Mouse (Mus musculus) CH12.LX (cell line): ENCODE measurements around the gene Abhd2. TPM values are rescaled to one million over a fixed set of nuclear protein-coding genes. Genes with fewer than 3 reads are reported as not detected.

ENCODE experiments used
- DNase-seq: peaks from one replicate; pipeline ENCODE4 v3.0.0-alpha.2; 2013; ENCODE audit errors: extremely low read depth
- H3K27ac ChIP-seq: 2 replicates; pipeline ENCODE4 v1.5.1; 2012; ENCODE audit warnings: low read depth, mild to moderate bottlenecking, control low read depth, moderate library complexity; ENCODE audit not compliant: insufficient read depth
- H3K27me3 ChIP-seq: replicated peaks from 2 replicates; pipeline ENCODE3; 2012; ENCODE audit warnings: inconsistent platforms
- H3K36me3 ChIP-seq, 2 experiments: replicated peaks in 1 of 2; 2 replicates each; pipeline versions ENCODE3 to v1.6.1; 2012; ENCODE audit warnings: inconsistent platforms in 1 of 2, low read length in 1 of 2, mild to moderate bottlenecking in 1 of 2, mixed read lengths in 1 of 2, moderate library complexity in 1 of 2; ENCODE audit not compliant: control insufficient read depth in 1 of 2, insufficient read depth in 1 of 2
- H3K4me1 ChIP-seq, 2 experiments: 2 replicates each; pipeline ENCODE4 v1.6.1; 2012; ENCODE audit warnings: inconsistent platforms in 1 of 2, moderate library complexity in 1 of 2; ENCODE audit not compliant: insufficient read depth in 2 of 2, control insufficient read depth in 1 of 2
- H3K4me2 ChIP-seq: 2 replicates; pipeline ENCODE4 v1.6.1; 2012; ENCODE audit warnings: low read depth, mild to moderate bottlenecking, control low read depth; ENCODE audit not compliant: poor library complexity, insufficient read depth, severe bottlenecking
- H3K4me3 ChIP-seq, 3 experiments: fragments of 150-350 bp in 1 of 3; sonication (generic) in 1 of 3; replicated peaks in 1 of 3; 2 replicates each; pipeline versions ENCODE3 to v1.5.1; 2011 to 2012; ENCODE audit warnings: low read depth in 2 of 3, low read length in 2 of 3, mild to moderate bottlenecking in 2 of 3, moderate library complexity in 2 of 3, control low read depth in 1 of 3, improper control_type of control experiment in 1 of 3, inconsistent platforms in 1 of 3, mixed read lengths in 1 of 3; ENCODE audit not compliant: poor library complexity in 1 of 3
- H3K79me2 ChIP-seq: replicated peaks from 2 replicates; pipeline ENCODE4 v1.6.1; 2012; ENCODE audit warnings: mild to moderate bottlenecking, moderate library complexity; ENCODE audit not compliant: control insufficient read depth, poor library complexity, insufficient read depth, severe bottlenecking; ENCODE audit errors: extremely low read depth
- H3K9ac ChIP-seq: 2 replicates; pipeline ENCODE4 v1.6.1; 2012; ENCODE audit warnings: low read depth, mild to moderate bottlenecking, control low read depth, moderate library complexity; ENCODE audit not compliant: insufficient read depth
- H3K9me3 ChIP-seq: replicated peaks from 2 replicates; pipeline ENCODE3; 2012; ENCODE audit warnings: low read length, inconsistent platforms, mixed read lengths
- IRF4 ChIP-seq: IDR thresholded peaks from 2 replicates; pipeline ENCODE4 v1.6.1; 2014; ENCODE audit warnings: low read depth, mild to moderate bottlenecking, inconsistent platforms, low read length, improper control_type of control experiment
- MAFK ChIP-seq: IDR thresholded peaks from 2 replicates; pipeline ENCODE4 v1.6.1; 2011; ENCODE audit warnings: low read length, improper control_type of control experiment; ENCODE audit not compliant: insufficient replicate concordance
- NRF1 ChIP-seq: IDR thresholded peaks from 2 replicates; pipeline ENCODE4 v1.6.1; 2014; ENCODE audit warnings: low read depth, mild to moderate bottlenecking, inconsistent platforms, low read length, improper control_type of control experiment, moderate library complexity
- POLR2AphosphoS2 ChIP-seq: IDR thresholded peaks from 2 replicates; pipeline ENCODE4 v1.6.1; 2011; ENCODE audit warnings: low read depth, low read length, improper control_type of control experiment
- TBP ChIP-seq: conservative IDR thresholded peaks from 2 replicates; pipeline ENCODE4 v1.6.1; 2011; ENCODE audit warnings: low read depth, low read length, improper control_type of control experiment
- UBTF ChIP-seq: IDR thresholded peaks from 2 replicates; pipeline ENCODE4 v1.6.1; 2012; ENCODE audit warnings: low read depth, mild to moderate bottlenecking, inconsistent platforms, low read length, improper control_type of control experiment, moderate library complexity
- dilution Hi-C: fragments of 300-500 bp; cut with MboI; formaldehyde crosslinking; loops from 2 replicates; pipeline ENCODE4 v1.14.3; 2020; ENCODE audit warnings: low sequenced_read_pairs; ENCODE audit not compliant: extremely low pct_unique_long_range_greater_than_20kb, extremely low pct_ligation_motif_present
- in situ Hi-C: fragments of 300-500 bp; cut with MboI; formaldehyde crosslinking; loops from 3 replicates; pipeline ENCODE4 v1.14.3; 2019; ENCODE audit warnings: low sequenced_read_pairs, low pct_ligation_motif_present, low pct_unique_long_range_greater_than_20kb, mixed read lengths
- polyA plus RNA-seq: library from polyadenylated mRNA; unstranded; fragments of >175 nt; gene quantifications from 2 replicates; pipeline ENCODE4 v1.2.1, GENCODE M21; 2012; ENCODE audit warnings: low read depth; ENCODE audit not compliant: insufficient read length
- total RNA-seq, 2 experiments: library from RNA; depleted of rRNA; stranded (reverse); fragments of 300-350 nt in 1 of 2; fragments of >200 nt in 1 of 2; gene quantifications; 2 replicates each; pipeline ENCODE4 v1.2.3; 2012 to 2014

Abhd2 gene
- total and polyA plus RNA-seq, 3 experiments, result 6.0 to 15.4 (median 9.9) TPM

- no peak overlapping the region for H3K4me3 ChIP-seq
- no peak overlapping the region for H3K27ac ChIP-seq
- dilution Hi-C loops, result no loop called here
- no peaks in the 10 kb centered on the region for H3K27me3 ChIP-seq
- no peaks in the 10 kb centered on the region for H3K79me2 ChIP-seq
- H3K9ac ChIP-seq, result no peak overlapping the region
- no peaks in the 10 kb centered on the region for H3K4me1 ChIP-seq
- H3K4me2 ChIP-seq, result no peak overlapping the region
- H3K36me3 ChIP-seq, result peaks cover 19 to 83% of the 10 kb centered on the region in 2 experiments
- in situ Hi-C loops, result no loop called here
- no peak for DNase-seq
- peak; percentile 53; the same call in 1 of the 2 replicates for TF ChIP-seq MAFK
- no peak for TF ChIP-seq POLR2AphosphoS2
- no peaks in the 10 kb centered on the region for H3K9me3 ChIP-seq
Observed at GRCm38 (mm10) chr7:79400296-79400695, 127.3 kb downstream of the Abhd2 start.

DNA sequence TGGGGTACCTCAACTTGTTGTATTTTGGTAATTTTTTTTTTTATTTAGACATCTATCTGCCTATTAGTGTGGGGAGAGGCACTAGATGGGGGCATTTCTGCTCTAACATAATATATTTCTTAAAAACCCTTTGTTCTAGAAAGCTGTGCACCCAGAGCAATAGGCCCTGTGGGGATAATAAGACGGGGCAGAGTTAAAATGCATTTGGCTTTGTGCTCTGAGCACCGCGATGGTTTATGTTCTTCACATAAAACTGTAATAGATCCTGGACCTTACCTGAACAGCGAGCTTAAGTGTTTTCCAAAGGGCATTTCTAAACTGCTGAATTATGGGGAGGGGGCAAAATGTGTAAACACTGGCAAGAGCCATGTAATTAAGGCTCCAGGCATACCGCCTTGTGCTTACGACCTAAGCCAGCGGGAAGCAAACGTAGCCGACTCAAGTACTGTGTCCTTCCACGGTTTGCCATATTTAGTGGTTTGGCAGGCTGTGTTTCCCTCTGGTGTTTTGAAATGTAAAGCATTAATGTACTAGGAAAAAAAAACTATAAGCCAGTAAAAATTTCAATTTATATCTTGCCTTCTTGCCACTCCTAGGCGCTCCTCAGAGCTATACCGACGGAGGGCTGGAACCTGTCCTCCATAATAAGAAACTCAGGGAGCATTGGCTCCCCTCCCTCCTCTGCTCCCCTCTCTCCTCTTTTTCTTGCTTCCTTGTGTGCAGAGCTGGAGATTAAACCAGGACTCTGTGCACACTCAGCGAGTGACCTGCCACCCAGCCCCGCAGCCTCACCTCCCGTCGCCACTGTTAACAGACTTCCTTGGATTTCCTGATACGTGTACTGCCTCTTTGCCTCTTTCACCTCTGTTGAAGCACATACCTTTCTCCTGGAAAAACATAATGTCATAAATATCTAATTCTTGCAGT is 141.7 kb downstream of the Abhd2 start:
- Histone ChIP-seq H3K36me3 (peaks cover 24 to 80% of the 10 kb centered on the region in 2 experiments), H3K4me3 (no peak overlapping the region), H3K27ac (no peak overlapping the region), H3K4me1 (peaks cover 0 to 9% of the 10 kb centered on the region in 2 experiments; a peak in 1 of 4 replicates), H3K27me3 (no peaks in the 10 kb centered on the region), H3K4me2 (no peak overlapping the region), H3K9ac (no peak overlapping the region), H3K79me2 (no peaks in the 10 kb centered on the region), H3K9me3 (no peaks in the 10 kb centered on the region)
- TF ChIP-seq UBTF, result no peak
- no peak for TF ChIP-seq NRF1
- no peak for TF ChIP-seq TBP
- no peak for TF ChIP-seq IRF4
- in situ Hi-C loops (no loop called here), dilution Hi-C loops (no loop called here)
- no peak for DNase-seq

Other genes starting within 250 kb of the Abhd2 start
- gene Acan, start 219.7 kb upstream of the Abhd2 start, total RNA-seq (2012; rRNA removed), result not detected in 2 replicates
- gene Acan, start 219.7 kb upstream of the Abhd2 start, total RNA-seq (2014; rRNA removed), result not detected in 2 replicates
- gene Acan, start 219.7 kb upstream of the Abhd2 start, polyA plus RNA-seq, result not detected in 2 replicates
- gene Hapln3, start 142.2 kb upstream of the Abhd2 start, total RNA-seq (2012; rRNA removed), result 0.04 TPM in 1 of 2 replicates, not detected in the other
- gene Hapln3, start 142.2 kb upstream of the Abhd2 start, total RNA-seq (2014; rRNA removed), result not detected in 2 replicates
- gene Hapln3, start 142.2 kb upstream of the Abhd2 start, polyA plus RNA-seq, result not detected in 2 replicates
- gene Mfge8, start 124.1 kb upstream of the Abhd2 start, total RNA-seq (2012; rRNA removed), result 16.5 and 24.5 TPM in 2 replicates
- gene Mfge8, start 124.1 kb upstream of the Abhd2 start, total RNA-seq (2014; rRNA removed), result 11.0 and 13.0 TPM in 2 replicates
- 12.4 and 13.2 TPM in 2 replicates for gene Mfge8, start 124.1 kb upstream of the Abhd2 start, polyA plus RNA-seq
- 1.9 and 2.5 TPM in 2 replicates for gene Rlbp1, start 113.8 kb downstream of the Abhd2 start, total RNA-seq (2012; rRNA removed)
- gene Rlbp1, start 113.8 kb downstream of the Abhd2 start, total RNA-seq (2014; rRNA removed), result 8.4 and 11.0 TPM in 2 replicates
- gene Rlbp1, start 113.8 kb downstream of the Abhd2 start, polyA plus RNA-seq, result 21.4 and 24.2 TPM in 2 replicates
- gene Fanci, start 118.7 kb downstream of the Abhd2 start, total RNA-seq (2012; rRNA removed), result 14.9 and 17.5 TPM in 2 replicates
- 25.0 and 27.0 TPM in 2 replicates for gene Fanci, start 118.7 kb downstream of the Abhd2 start, total RNA-seq (2014; rRNA removed)
- 17.1 and 20.0 TPM in 2 replicates for gene Fanci, start 118.7 kb downstream of the Abhd2 start, polyA plus RNA-seq
- 62.1 and 71.9 TPM in 2 replicates for gene Polg, start 193.2 kb downstream of the Abhd2 start, total RNA-seq (2012; rRNA removed)
- 53.1 and 60.5 TPM in 2 replicates for gene Polg, start 193.2 kb downstream of the Abhd2 start, total RNA-seq (2014; rRNA removed)
- 116 and 135 TPM in 2 replicates for gene Polg, start 193.2 kb downstream of the Abhd2 start, polyA plus RNA-seq